Mouse (Mus musculus) ES-Bruce4 (cell line): Measurements from ENCODE around the gene Cntn2. TPM values are rescaled to one million over a fixed set of nuclear protein-coding genes. Genes with fewer than 3 reads are reported as not detected.

Source experiments
- H3K27ac ChIP-seq: 2 replicates; pipeline ENCODE4 v1.5.1; 2012; ENCODE audit warnings: low read length, inconsistent platforms; ENCODE audit not compliant: insufficient read depth
- H3K27me3 ChIP-seq: 2 replicates; pipeline ENCODE4 v1.6.1; 2012; ENCODE audit warnings: mild to moderate bottlenecking, low read length, inconsistent platforms; ENCODE audit not compliant: control insufficient read depth, poor library complexity, insufficient read depth, severe bottlenecking
- H3K36me3 ChIP-seq: 2 replicates; pipeline ENCODE4 v1.6.1; 2012; ENCODE audit warnings: inconsistent platforms, mild to moderate bottlenecking, low read length, moderate library complexity; ENCODE audit not compliant: control insufficient read depth, poor library complexity, insufficient read depth, severe bottlenecking
- H3K4me1 ChIP-seq: one replicate; pipeline ENCODE4 v1.8.1; 2011; ENCODE audit warnings: low read length; ENCODE audit not compliant: control insufficient read depth, insufficient read depth
- H3K4me3 ChIP-seq: 2 replicates; pipeline ENCODE4 v1.5.1; 2011; ENCODE audit warnings: low read depth, mild to moderate bottlenecking, low read length
- H3K9ac ChIP-seq: 2 replicates; pipeline ENCODE4 v1.6.1; 2012; ENCODE audit warnings: low read depth, mild to moderate bottlenecking, inconsistent platforms; ENCODE audit not compliant: poor library complexity, severe bottlenecking
- H3K9me3 ChIP-seq: replicated peaks from 2 replicates; pipeline ENCODE4 v1.6.1; 2012; ENCODE audit warnings: mild to moderate bottlenecking, low read length, inconsistent platforms; ENCODE audit not compliant: control insufficient read depth, poor library complexity, insufficient read depth, severe bottlenecking
- CTCF ChIP-seq: IDR thresholded peaks from one replicate; pipeline ENCODE4 v1.8.1; 2011; ENCODE audit warnings: low read depth, low read length
- EP300 ChIP-seq: IDR thresholded peaks from 2 replicates; pipeline ENCODE4 v1.6.1; 2011; ENCODE audit warnings: low read depth, low read length; ENCODE audit not compliant: insufficient read depth
- POLR2A ChIP-seq: IDR thresholded peaks from one replicate; pipeline ENCODE4 v1.8.1; 2011; ENCODE audit warnings: low read length; ENCODE audit not compliant: insufficient read depth
- polyA plus RNA-seq: library from polyadenylated mRNA; stranded (reverse); fragments of >200 nt; gene quantifications from 2 replicates; pipeline ENCODE4 v1.2.4, GENCODE M21; 2011; ENCODE audit warnings: low read depth; ENCODE audit not compliant: missing spikeins, insufficient read depth, insufficient read length

Cntn2 gene
- polyA plus RNA-seq, 1 experiment = 3.0 TPM

- Histone ChIP-seq H3K36me3 (peaks cover 13% of the 10 kb centered on the region; the same call in 1 of the 2 replicates), H3K27ac (no peak overlapping the region), H3K4me1 (no peaks in the 10 kb centered on the region), H3K4me3 (no peak overlapping the region), H3K9ac (no peak overlapping the region), H3K27me3 (no peaks in the 10 kb centered on the region), H3K9me3 (no peaks in the 10 kb centered on the region)
- TF ChIP-seq POLR2A = no peak
Measured at GRCm38 (mm10) chr1:132511521-132511920, 31.5 kb downstream of the Cntn2 start.

GRCm38 (mm10) chr1:132509771-132510170 lies 33.3 kb downstream of the Cntn2 start:
- TF ChIP-seq CTCF = no peak
- TF ChIP-seq EP300 = no peak
- no peak for TF ChIP-seq POLR2A

GRCm38 (mm10) chr1:132506656-132507055 lies 36.4 kb downstream of the Cntn2 start:
- H3K4me3 ChIP-seq = no peak overlapping the region
- no peaks in the 10 kb centered on the region for H3K27me3 ChIP-seq
- H3K9me3 ChIP-seq = no peaks in the 10 kb centered on the region
- no peak overlapping the region for H3K9ac ChIP-seq
- H3K27ac ChIP-seq = no peak overlapping the region
- no peaks in the 10 kb centered on the region for H3K4me1 ChIP-seq
- TF ChIP-seq EP300 (no peak), POLR2A (no peak), CTCF (no peak)
- H3K36me3 ChIP-seq = peaks cover 39% of the 10 kb centered on the region

More at GRCm38 (mm10) chr1:132509771-132510170, 33.3 kb downstream of the Cntn2 start:
- Histone ChIP-seq H3K4me1 (no peaks in the 10 kb centered on the region), H3K27ac (no peak overlapping the region), H3K27me3 (no peaks in the 10 kb centered on the region), H3K9me3 (no peaks in the 10 kb centered on the region), H3K9ac (no peak overlapping the region), H3K36me3 (peaks cover 17% of the 10 kb centered on the region), H3K4me3 (no peak overlapping the region)

GRCm38 (mm10) chr1:132506058-132506457 lies 37.0 kb downstream of the Cntn2 start, which contains the start of gene Tmem81:
Gene Tmem81, plus strand, starts transcription at chr1:132506230.
- Histone ChIP-seq H3K9ac (no peak within 1 kb of the TSS), H3K36me3 (peaks cover 45% of the 10 kb centered on the region), H3K4me1 (no peaks in the 10 kb centered on the region), H3K27me3 (no peaks in the 10 kb centered on the region), H3K9me3 (no peaks in the 10 kb centered on the region), H3K4me3 (no peak within 1 kb of the TSS), H3K27ac (no peak within 1 kb of the TSS)
- no peak for TF ChIP-seq CTCF
- no peak for TF ChIP-seq POLR2A
- no peak for TF ChIP-seq EP300

- H3K36me3 ChIP-seq = peaks cover 54% of the 10 kb centered on the region
- TF ChIP-seq CTCF (no peak), POLR2A (no peak), EP300 (no peak)
- no peak overlapping the region for H3K9ac ChIP-seq
- H3K9me3 ChIP-seq = no peaks in the 10 kb centered on the region
- H3K27me3 ChIP-seq = no peaks in the 10 kb centered on the region
- H3K27ac ChIP-seq = no peak overlapping the region
- no peaks in the 10 kb centered on the region for H3K4me1 ChIP-seq
- H3K4me3 ChIP-seq = no peak overlapping the region
Measured at GRCm38 (mm10) chr1:132505155-132505554, 37.9 kb downstream of the Cntn2 start.

GRCm38 (mm10) chr1:132500535-132500934 lies 42.5 kb downstream of the Cntn2 start:
- TF ChIP-seq EP300 (no peak), CTCF (no peak), POLR2A (no peak)
- Histone ChIP-seq H3K9ac (no peak overlapping the region), H3K9me3 (no peaks in the 10 kb centered on the region), H3K27me3 (no peaks in the 10 kb centered on the region), H3K27ac (no peak overlapping the region), H3K4me3 (no peak overlapping the region), H3K36me3 (peaks cover 73% of the 10 kb centered on the region), H3K4me1 (no peaks in the 10 kb centered on the region)
